Mouse (Mus musculus): Measurements from ENCODE around the gene Syne3.

Gene Syne3

DNA sequence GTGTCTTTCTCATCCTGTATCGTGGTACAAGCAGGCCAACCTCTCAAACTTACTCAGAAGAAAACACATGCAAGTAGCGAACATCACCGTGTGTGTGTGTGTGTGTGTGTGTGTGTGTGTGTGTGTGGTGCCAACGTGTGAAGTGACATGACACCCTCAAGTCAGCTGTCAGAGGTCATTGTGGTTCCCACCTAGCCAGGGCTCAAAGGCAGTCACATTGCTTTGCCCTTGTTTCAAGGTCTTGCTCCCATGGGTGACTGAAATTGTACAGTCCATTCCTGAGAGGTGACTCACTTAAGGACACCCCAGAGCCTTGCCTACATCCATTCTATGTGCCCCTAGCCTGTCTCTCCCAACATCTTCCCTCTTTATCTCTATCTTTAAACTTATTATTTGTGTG, 40.0 kb downstream of the Syne3 start:
- DNase-seq (ENCODE audit: low spot score in 2 of 2), result no peak

DNA sequence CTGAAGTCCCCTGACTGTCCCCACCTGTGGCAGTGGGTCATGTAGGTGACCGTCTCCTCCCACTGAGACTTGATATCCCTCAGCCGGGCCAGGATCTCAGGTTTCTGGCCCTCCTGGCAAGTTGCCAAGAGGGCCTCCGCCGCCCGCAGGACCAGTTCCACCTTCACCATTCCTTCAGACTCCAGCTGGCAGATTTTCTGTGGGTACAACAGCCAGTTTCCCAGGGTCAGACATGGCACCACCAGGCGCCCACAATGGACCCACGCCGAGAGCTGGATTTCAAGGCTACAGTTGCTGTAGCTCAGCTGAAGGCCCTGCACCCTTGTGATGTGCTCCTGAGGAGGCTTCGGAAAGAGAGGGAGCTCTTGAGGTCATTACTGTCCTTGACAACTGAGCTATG, 40.4 kb downstream of the Syne3 start:
- no peak for DNase-seq (ENCODE audit: low spot score in 2 of 2)

DNA sequence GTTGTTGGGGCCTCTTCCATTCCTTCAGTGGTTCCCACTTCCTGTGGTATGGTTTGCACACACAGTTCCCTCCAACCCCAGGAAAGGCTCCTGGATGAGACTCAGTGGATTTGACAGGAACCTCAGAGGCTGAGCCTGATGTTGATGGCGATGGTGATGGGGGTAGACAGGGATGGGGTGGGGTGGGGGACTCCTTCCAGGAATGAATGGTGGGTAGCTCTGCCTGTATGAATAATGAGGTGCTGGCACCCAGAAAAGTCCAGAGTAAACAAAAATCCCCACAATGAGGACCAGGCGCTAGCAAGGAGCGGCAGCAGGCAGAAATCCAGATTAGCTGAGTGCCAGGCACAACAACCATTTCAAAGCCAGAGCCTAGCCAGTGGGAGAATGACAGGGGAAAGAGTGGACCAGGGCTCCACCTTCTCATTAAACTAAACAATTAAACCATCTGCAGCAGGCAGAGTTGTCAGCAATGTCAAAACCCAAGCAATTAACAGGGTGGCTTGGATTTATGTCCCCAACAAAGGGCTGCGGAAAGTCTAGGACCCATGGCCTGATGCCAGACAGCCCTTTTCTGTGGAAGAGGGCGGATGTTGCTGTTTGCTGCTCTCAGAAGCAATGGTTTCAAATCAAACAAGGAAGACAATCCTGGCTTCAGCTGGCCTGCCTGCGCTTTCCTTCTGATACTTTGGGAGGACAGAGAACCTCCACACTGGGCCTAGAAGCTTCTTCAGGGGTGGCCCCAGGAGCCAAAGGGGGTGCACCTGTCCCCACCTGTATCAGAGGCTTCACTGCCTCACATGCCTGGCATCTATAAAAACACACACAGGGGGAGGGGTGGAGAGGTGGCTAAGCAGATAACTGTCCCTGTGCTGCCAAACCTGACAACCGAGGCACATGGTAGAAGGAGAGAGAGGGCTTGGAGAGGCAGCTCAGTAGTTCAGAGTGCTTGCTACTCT, 44.4 kb downstream of the Syne3 start:
- no peak for DNase-seq (ENCODE audit: low spot score in 2 of 2)

DNA sequence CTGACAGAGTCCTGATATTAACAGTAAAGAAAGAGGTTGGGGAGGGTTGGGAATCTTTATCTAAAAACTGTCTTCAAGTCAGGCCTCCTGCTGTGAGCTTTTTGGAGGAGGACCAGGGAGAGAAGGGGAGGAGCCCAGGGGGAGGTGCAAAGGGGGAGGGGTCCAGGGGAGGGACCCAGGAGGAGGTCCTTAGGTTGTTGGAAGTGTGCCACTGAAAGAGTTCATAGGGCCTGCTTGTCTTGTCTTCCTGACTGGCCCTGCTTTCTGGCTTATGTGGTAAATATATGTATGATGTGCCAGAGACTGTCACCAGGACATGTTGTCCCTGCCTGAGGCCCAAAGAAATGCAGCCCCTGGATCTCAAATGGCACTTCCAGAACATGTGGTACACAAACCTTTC, 49.2 kb downstream of the Syne3 start:
- DNase-seq (ENCODE audit: low spot score in 2 of 2), result no peak

DNA sequence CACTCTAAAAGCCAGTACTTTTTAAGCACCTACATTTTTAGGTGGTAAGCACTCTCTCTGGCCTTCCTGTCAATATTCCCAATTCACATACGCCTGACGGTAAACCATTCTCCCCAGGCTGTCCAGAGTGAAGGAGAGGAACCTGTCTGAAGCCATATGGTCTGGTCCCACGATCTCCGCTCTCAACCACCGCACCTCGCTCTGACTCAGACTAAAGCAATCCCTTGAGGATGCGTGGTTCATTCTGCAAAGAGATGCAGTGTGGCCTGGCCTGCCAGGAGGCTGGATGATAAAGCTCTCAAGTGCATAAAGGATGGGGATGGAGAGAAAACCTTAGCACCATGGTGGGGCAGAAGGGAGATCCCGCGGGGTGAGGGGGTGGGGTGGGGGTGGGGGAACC, 49.6 kb downstream of the Syne3 start:
- DNase-seq (ENCODE audit: low spot score in 2 of 2), result no peak

DNA sequence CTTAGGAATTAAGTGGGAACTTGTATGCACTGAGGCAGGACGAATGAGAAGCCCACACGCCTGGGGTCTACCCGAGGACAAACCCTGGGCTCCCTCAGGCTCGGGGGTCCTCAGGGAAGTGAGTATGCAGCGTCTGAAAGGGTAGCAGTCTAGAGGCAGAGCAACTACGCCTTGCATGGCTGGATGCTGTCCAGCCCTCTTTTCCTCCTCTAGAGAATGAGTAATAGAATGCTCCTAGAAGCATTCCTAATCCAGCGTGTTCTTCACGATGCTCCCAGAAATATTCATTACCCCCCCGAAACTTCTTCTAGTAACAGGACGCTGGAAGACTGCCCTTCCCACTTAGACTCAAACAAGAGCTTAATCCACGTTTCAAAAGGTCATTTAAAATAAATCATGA, 51.3 kb downstream of the Syne3 start:
- DNase-seq (ENCODE audit: low spot score in 2 of 2), result no peak

DNA sequence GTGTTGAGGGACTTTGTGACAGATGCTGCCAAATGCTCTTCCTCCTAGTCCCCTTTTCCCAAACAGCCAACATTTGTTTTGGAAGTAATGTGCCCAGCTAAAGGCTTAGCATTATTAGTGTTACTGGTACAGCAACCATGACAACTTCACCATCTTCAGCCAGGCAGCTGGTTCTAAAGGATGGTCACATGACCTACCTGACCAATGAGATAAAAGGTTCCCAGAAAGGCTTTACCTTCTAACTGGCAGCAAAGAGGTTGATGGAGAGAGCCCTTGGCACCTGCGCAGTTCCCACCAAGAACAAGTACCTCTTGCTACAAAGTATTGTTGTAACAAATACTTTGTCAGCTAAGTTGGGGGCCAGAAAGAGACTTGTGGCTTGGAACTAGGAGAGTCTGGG, 52.4 kb downstream of the Syne3 start:
- DNase-seq (ENCODE audit: low spot score in 2 of 2), result no peak

DNA sequence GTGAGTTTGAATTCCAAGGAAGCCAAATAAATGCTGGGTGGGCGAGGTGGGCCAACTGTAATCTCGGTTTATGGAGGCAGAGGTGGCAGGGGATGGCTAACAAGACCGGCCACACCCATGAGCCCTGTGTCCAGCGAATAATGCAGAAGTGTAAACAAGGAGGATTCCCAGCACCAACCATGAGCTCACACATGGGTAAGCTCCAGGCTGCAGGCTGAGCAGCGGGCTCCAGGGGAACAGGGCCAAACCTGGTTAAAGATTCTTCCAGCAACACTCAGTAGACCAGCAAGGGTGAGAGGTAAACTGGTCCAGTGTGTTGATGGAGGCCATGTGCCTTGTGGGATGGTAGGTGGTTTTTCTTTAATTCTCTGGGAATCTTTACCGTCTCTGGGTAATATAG, 53.2 kb downstream of the Syne3 start:
- no peak for DNase-seq (ENCODE audit: low spot score in 2 of 2)

DNA sequence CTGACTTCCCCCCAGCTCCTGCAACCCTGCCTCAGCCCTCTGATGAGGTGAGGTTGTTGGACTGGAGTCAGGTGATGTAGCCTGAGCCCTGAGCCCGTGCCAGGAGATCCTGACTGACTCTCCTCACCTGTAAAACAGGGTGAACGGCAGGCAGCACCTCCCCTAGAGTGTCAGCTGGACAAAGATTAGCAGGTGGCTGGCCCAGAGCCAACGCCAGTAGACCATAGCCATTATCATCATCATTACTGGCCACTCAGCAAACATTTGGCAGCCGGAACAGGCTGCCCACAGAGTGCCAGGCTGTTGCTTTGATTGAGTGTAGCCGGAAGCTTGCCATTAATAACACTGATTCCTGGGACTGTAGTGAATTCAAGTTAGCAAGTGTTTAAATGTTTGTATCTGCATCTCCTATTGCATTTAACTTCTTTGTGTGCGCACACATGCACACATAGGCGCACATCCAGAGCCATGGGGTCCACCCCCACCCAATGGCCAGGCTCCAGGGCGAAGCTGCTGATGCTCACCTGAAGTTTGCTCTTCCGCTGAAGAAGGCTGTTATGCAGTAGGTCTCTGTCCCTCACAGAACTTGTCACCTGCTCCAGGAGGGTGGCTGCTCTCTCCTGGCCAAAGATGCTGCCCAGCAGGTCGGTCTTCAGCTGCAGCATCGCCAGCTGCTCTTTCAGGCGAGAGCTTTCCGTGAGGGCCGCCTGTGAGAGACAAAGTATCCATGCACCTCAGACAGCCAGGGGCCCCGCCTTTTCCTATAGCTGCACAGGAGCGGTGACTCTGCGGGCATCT, 54.4 kb downstream of the Syne3 start:
- no peak for DNase-seq (ENCODE audit: low spot score in 2 of 2)

DNA sequence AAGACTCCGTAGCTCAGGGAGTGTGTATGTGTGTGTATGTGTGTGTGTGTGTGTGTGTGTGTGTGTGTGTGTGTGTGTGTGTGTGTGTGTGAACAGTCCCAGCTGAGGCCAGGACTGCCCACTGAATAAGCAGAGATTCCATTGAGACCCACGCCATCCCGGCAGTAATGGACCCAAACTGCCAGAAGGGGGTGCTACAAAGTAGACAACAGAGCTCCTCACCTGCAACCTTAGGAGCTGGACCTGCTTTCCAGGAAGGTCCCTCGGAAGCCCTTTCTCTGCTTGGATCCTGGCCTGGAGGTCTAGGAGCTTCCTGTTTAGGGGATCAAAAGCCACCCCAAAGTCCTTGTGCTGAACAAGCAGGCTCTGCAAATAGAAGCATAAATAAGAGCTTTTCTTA, 55.7 kb downstream of the Syne3 start:
- peak in 1 of 2 experiments; percentile 31 for DNase-seq (ENCODE audit: low spot score in 2 of 2)

DNA sequence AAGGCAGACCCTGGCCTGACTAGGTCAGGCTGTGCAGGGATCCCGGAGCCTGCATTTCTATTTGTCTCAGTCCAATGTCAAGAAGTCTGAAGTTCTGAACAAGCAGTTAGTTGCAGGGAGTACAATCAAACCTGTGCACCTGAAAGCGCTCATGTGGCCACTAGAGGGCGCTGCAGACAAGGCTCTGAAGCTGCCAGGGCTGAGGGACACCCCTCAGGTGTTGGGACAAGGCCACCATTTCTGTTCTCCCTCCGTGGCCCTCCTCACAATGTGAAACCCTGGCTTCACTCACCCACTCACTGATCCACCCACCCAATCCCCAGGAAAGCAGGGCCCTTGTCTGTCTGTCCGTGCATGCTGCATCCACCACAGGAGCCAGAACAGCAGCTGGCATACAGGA, 57.2 kb downstream of the Syne3 start:
- DNase-seq (ENCODE audit: low spot score in 2 of 2), result peak in 1 of 2 experiments; percentile 67

DNA sequence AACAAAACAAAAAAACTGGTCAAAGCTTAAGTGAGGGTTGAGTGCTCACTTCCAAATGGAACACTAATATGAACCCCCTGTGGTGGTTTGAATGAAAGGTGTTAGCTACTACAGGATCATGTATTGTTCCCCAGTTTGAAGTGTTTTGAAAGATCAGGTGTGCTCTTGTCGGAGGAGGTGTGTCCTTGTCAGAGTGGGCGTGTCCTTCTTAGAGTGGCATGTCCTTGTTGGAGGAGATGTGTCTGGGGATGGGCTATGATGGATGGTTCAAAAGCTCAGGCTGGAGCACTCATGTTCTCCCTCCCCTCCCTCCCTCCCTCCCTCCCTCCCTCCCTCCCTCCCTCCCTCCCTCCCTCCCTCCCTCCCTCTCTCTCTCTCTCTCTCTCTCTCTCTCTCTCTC, 61.7 kb downstream of the Syne3 start:
- no peak for DNase-seq (ENCODE audit: low spot score in 2 of 2)

DNA sequence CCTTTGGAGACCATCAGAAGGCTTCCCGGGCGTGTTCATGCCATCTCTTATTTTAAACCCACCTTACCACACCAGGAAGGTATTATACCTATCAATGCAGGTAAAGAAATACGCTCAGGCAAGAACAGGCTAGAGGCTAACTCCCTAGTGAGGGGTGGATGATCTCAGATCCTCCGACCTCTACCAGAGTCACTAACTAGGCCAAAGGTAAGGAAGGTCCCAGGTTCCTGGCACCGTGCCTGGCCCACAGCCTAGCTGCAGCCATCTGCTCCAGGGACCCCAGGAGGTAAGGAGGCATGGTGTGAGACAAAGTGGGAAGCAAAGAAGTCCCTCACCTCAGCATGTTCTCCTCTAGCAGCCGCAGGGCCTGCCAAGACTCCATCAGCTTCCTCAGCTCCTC, 63.4 kb downstream of the Syne3 start:
- no peak for DNase-seq (ENCODE audit: low spot score in 2 of 2)

DNA sequence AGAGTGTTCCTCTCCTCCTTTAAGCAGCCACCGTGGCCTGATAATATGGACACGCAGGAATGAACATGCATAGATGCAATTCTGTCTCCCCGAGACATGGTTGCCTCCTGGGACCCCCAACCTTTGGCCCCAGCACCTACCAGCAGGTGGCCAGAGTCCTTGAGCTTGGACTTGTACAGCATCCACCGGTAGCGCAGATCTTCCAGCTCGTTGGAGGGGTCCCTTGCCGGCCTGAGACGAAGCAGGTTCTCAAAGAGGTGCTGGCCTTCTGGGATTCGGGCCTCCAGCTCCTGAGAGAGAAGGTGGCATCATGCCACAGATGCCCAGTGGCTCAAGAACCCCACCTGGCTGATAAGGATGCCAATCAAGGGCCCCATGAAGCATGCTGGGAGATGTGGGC, 69.1 kb downstream of the Syne3 start:
- DNase-seq (ENCODE audit: low spot score in 2 of 2), result no peak

DNA sequence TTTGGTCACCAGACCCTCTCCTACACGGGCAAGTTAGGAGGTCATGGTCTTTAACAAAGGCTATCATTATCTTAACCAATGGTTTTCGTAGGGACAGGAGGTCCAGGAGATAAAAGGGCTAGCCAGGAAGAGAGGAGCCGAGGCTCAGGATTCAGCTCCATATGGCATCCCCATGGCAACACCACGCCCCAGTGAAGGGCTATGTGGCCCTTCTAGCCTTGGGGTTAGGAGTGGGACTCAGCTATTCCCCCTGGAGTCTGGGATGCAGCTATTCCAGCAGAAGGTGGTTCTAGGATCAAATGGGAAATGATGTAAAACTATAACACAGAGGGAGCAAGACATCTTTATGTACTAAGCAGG, 69.6 kb downstream of the Syne3 start:
- no peak for DNase-seq (ENCODE audit: low spot score in 2 of 2)

DNA sequence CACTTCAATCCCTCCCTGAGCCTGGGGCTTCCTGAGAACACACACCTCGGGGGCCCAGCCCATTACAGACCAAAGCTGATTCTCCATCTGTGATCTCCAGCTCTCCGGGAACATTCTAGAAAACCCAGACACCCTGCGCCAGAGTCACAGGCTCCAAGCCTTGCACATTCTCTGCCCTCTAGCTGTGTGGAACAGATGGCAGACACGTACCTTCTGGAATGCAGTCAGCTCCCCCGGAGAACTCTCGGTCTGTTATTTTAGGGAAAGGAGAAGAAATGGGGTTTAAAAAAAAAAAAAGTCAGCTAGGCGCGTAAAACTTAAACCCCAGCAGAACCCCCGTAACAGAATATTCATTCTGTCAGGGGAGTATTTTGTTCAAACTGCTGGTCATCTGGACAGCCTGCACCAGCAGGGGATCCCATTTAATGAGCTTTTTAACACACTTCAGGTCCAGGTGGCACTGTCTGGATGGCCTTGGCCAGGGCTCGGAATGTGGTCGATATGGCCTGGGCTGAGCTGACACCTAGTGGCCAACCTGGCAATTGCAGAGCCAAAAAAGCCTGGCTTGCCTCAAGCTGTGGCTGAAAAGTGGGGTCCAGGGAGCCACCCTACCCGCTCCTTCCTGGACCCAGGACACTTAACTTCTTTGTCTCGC, 70.1 kb downstream of the Syne3 start:
- peak; percentile 44 to 79 for DNase-seq (ENCODE audit: low spot score in 2 of 2)

DNA sequence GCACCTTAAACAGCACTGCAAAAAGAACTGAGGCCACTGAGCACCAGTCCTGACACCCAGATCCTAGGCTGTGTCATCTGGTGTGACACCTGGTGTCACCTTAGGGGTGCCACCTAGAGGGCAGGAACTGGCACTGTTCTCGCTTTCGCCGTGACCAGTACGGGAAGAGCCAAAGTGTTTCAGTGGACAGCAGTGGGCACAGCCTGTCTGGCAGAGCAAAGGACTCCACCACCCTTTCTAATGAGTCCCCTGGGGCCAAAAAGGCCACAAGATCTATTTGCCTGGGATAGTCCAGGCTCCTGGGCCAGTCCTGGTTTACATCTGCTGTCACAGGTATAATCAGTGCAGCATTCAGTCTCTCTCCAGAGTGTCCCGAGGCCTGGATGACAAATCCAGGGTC, 70.7 kb downstream of the Syne3 start:
- no peak for DNase-seq (ENCODE audit: low spot score in 2 of 2)

DNA sequence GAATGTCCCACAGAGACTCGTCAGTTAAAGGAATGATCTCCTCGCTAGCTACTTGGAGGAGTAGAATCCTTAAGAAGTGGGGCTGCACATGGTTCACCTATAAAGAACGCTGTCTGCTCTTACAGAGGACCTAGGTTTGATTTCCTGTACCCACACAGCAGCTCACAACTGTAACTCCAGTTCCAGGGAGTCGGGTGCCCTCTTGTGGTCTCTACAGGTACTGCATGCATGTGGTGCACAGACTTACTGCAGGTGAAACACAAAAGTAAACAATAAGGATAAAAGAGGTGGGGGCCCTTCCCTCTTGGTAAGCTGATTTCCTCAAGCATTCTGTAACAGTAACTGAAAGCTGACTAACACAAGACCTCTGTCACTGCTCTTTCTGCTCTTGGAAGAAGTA, 73.4 kb downstream of the Syne3 start:
- no peak for DNase-seq (ENCODE audit: low spot score in 2 of 2)

DNA sequence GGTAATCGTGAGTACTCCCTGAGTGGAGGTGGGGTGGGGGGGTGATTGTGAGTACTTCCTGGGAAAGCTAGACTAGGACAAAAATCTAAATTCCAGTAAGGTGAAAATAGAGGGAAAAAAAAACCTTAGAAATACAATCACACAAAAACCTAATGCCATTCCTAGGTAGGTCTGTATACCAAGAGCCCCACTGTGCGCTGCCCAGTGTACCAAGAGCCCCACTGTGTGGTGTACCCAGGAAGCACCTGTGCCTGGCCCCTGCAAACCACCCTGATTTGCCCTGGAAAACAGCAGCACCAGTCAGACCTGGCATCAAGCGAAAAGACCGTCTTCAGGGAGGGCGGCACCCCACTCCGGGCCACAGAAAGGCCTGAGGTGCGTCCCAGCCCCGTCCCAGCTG, 74.5 kb downstream of the Syne3 start:
- DNase-seq (ENCODE audit: low spot score in 2 of 2), result no peak

DNA sequence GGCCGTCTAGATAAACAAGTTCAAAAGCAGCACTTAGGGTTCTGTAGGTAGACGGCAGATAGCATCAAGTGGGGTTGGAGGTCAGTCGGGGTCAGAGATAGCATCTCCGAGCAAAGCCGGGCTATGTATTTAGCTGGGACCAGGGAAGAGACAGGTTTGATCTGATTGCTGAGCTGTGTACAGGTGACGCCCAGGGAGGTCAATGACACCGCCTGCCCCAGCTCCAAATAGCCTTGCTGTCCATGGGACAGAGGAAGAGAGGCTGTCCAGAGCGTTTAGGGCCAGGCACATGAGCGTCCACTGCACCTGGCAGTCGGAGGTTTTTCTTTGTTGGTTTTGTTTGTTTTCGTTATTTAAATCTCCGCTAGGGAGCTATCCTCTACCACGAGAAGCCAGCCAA, 75.8 kb downstream of the Syne3 start:
- DNase-seq (ENCODE audit: low spot score in 2 of 2), result no peak

DNA sequence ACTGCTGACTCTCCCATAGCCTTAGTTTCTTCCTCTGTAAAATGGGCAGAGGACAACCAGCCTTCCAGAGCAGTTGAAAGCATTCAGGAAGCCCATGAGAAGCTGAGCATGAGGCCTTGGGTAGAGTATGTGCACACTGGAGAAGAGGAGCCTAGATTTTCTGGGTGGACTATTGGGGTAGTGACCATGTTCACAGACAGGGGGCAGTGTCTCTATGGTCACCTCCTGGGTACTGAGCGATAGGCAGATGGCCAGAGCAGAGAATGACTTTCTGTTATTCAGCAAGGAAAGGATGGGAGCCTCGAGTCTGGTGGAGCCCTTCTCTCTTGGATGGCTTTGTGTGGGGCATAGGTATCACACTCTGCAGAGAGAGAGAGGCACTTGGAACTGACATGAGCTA, 76.4 kb downstream of the Syne3 start:
- DNase-seq (ENCODE audit: low spot score in 2 of 2), result no peak

DNA sequence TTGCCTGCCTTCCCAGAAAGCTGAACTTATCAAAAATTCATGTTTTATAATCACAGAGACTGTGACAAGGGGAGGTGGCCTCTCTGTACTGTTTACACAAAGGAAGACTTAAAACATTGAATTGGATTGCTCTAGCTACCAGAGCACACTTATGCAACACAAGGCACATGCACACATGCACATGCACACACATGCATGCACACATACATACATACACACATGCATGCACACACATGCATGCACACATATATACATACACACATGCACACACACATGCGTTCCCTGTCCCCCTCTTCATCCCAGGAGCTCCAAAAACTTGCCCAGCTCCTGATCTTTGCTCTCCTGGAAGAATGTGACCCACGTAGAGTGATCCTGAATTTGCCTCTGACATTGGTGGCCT, 83.8 kb downstream of the Syne3 start:
- no peak for DNase-seq (ENCODE audit: low spot score in 2 of 2)

DNA sequence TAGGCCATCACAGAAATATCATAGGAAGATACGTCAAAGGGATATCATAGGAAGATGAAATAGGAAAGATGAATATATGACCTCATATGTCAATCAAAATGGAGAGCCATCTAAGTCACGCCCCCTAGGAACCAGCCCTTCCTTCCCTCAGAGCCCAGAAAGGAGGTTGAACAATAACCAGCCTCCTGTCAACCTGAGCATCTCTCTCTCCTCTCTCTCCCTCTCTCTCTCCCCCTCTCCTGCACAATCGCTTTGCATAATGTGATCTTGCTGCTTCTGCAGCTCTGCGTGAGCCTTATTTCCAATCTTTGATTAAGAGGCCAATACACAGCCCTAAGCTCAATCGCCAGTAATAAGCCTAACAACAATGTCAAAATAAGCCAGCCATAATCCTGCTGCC, 84.6 kb downstream of the Syne3 start:
- DNase-seq (ENCODE audit: low spot score in 2 of 2), result no peak
